Mouse (Mus musculus): ENCODE data around the gene Ddhd1.

GRCm38 (mm10) chr14:45685313-45685712 lies 27.4 kb upstream of the Ddhd1 start:
- TF ChIP-seq CTCF (IDR thresholded peaks at IDR 0.05; ENCODE audit: control insufficient read depth, insufficient read depth, insufficient replicate concordance, low read depth, low read length) (no peak), POLR2A (IDR thresholded peaks at IDR 0.05; ENCODE audit: control insufficient read depth, low read depth, low read length) (no peak)

Data from testis, adult 2 months (tissue).